ENCODE assay signal across 8 mouse cellular contexts in the genomic region with DNA sequence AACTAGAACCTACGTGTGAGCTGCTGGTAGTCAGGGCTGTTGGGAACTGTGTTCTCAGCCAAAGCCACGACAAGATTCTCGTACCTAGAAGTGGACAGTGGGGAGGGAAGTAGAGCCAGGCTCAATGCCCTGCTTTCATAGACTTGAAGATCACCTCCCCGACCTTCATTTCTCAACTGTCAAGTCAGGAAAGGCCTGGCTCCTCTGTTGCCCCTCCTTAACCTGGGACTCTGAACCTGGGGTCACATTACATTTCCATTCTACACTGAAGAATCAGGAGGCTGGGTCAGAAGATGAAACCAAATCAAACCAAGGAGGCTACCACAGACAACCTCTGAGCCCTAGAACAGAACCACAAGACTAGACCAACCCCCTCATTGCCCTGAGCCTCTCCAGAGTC. TPM values are rescaled to one million over a fixed set of nuclear protein-coding genes. Genes with fewer than 3 reads are reported as not detected.
DNase-seq lines count a peak whose midpoint lies in the region; ATAC-seq and TF ChIP-seq lines count a peak whose summit lies in the region.

No protein-coding gene starts in this region.

- no peaks in the 10 kb centered on the region for H3K9me3 ChIP-seq in lung, embryonic 14.5 days (ENCODE audit: low read depth, low read length)
- H3K9me3 ChIP-seq in embryonic facial prominence, embryonic 15.5 days (replicated peaks): no peaks in the 10 kb centered on the region
- no peaks in the 10 kb centered on the region for H3K9me3 ChIP-seq in hindbrain, postnatal 0 days (ENCODE audit: low read length)

- no peaks in the 10 kb centered on the region for H3K27me3 ChIP-seq in lung, embryonic 14.5 days (ENCODE audit: insufficient read depth, low read length)
- H3K27me3 ChIP-seq in embryonic facial prominence, embryonic 15.5 days: no peaks in the 10 kb centered on the region
- no peaks in the 10 kb centered on the region for H3K27me3 ChIP-seq in hindbrain, postnatal 0 days (ENCODE audit: insufficient read depth, low read length)

- no peak for DNase-seq in lung, embryonic 14.5 days
- DNase-seq in lung, postnatal 25 days (ENCODE audit: low spot score): no peak
- DNase-seq in hindbrain, postnatal 0 days (ENCODE audit: low spot score): no peak
- no peak for DNase-seq in right cerebral cortex, adult 18-20 months
- no peak for DNase-seq in embryo, embryonic 10 days (ENCODE audit: low spot score)
- no peak for DNase-seq in cerebellum, postnatal 14 days

- H3K4me2 ChIP-seq in lung, embryonic 14.5 days: peak overlapping the region; percentile 73
- peak overlapping the region; percentile 87 for H3K4me2 ChIP-seq in embryonic facial prominence, embryonic 15.5 days (replicated peaks)
- H3K4me2 ChIP-seq in hindbrain, postnatal 0 days (ENCODE audit: low read depth, low read length): peak overlapping the region; percentile 82; the same call in 1 of the 2 replicates

- peak overlapping the region; percentile 78 for H3K9ac ChIP-seq in lung, embryonic 14.5 days
- H3K9ac ChIP-seq in embryonic facial prominence, embryonic 15.5 days: no peak overlapping the region
- no peak overlapping the region for H3K9ac ChIP-seq in hindbrain, postnatal 0 days (replicated peaks; ENCODE audit: low read length)

- peaks cover 15% of the 10 kb centered on the region for H3K4me1 ChIP-seq in lung, embryonic 14.5 days (ENCODE audit: insufficient read depth)
- peaks cover 45% of the 10 kb centered on the region for H3K4me1 ChIP-seq in embryonic facial prominence, embryonic 15.5 days
- peaks cover 4% of the 10 kb centered on the region for H3K4me1 ChIP-seq in hindbrain, postnatal 0 days (ENCODE audit: insufficient read depth, low read length)

- H3K36me3 ChIP-seq in lung, embryonic 14.5 days (ENCODE audit: insufficient read depth): peaks cover 18% of the 10 kb centered on the region
- H3K36me3 ChIP-seq in embryonic facial prominence, embryonic 15.5 days: peaks cover 5% of the 10 kb centered on the region; the same call in 1 of the 2 replicates
- H3K36me3 ChIP-seq in hindbrain, postnatal 0 days (ENCODE audit: insufficient read depth, low read length): no peaks in the 10 kb centered on the region; the same call in 1 of the 2 replicates
- H3K36me3 ChIP-seq in macrophage (ENCODE audit: inconsistent target): no peaks in the 10 kb centered on the region

- no peaks in the 10 kb centered on the region for H3K79me2 ChIP-seq in macrophage (ENCODE audit: inconsistent target)

- H3K4me3 ChIP-seq in lung, embryonic 14.5 days (ENCODE audit: low read depth, low read length): peak overlapping the region; percentile 70
- peak overlapping the region; percentile 65 for H3K4me3 ChIP-seq in embryonic facial prominence, embryonic 15.5 days (replicated peaks)
- H3K4me3 ChIP-seq in hindbrain, postnatal 0 days (ENCODE audit: low read length): no peak overlapping the region
- H3K4me3 ChIP-seq in macrophage (ENCODE audit: inconsistent target): peak overlapping the region; percentile 49; the same call in 1 of the 2 replicates

- no peak for ATAC-seq in lung, embryonic 14.5 days (ENCODE audit: insufficient read depth)
- no peak for ATAC-seq in embryonic facial prominence, embryonic 15.5 days (ENCODE audit: insufficient number of reproducible peaks, low FRiP score, low TSS enrichment, low read depth)
- no peak for ATAC-seq in hindbrain, postnatal 0 days

- H3K27ac ChIP-seq in lung, embryonic 14.5 days (ENCODE audit: low read depth): no peak overlapping the region
- H3K27ac ChIP-seq in embryonic facial prominence, embryonic 15.5 days (replicated peaks): no peak overlapping the region
- H3K27ac ChIP-seq in hindbrain, postnatal 0 days: no peak overlapping the region
- H3K27ac ChIP-seq in macrophage: no peak overlapping the region

- 62% methylated on average over 4 of the region's 4 CpGs for WGBS in lung, embryonic 14.5 days
- whole genome bisulfite sequencing in embryonic facial prominence, embryonic 15.5 days: 71% methylated on average over 4 of the region's 4 CpGs
- WGBS in hindbrain, postnatal 0 days: 80% methylated on average over 4 of the region's 4 CpGs
- 78% methylated on average over 4 of the region's 4 CpGs for WGBS in macrophage (ENCODE audit: missing documents)

- no peak for TF ChIP-seq CTCF in lung, embryonic 14.5 days (IDR thresholded peaks at IDR 0.05; ENCODE audit: low read depth)
- no peak for TF ChIP-seq CTCF in hindbrain, postnatal 0 days (IDR thresholded peaks at IDR 0.05; ENCODE audit: low read depth)

RNA-seq across cellular contexts. Expression of a gene that starts 1.5 kb away (rescaled TPM):
- polyA plus RNA-seq in lung, embryonic 14.5 days (2014; fragmentation: Nextera tagmentation; extraction: Ambion mirVana): 42.5 and 51.8 TPM in 2 replicates
- 36.8 and 39.8 TPM in 2 replicates for polyA plus RNA-seq in embryonic facial prominence, embryonic 15.5 days (2015; fragmentation: Nextera tagmentation; extraction: Ambion mirVana)
- 6.9 and 20.6 TPM in 2 replicates for total RNA-seq in hindbrain, postnatal 0 days (2014; rRNA removed)
- 4.5 and 8.0 TPM in 2 replicates for polyA plus RNA-seq in hindbrain, postnatal 0 days (2015; fragmentation: Nextera tagmentation; extraction: Ambion mirVana)
- 10 to 100 TPM in 8 of 26 experiments, 1 to 10 TPM in 17, under 1 TPM in 1; 0.74 to 16.2 (median 6.9) TPM for total RNA-seq in macrophage (2018; cell fraction: chromatin; rRNA removed)
- total RNA-seq in macrophage (2018; cell fraction: cytosol; rRNA removed): 1 to 10 TPM in 22 of 26 experiments, under 1 TPM in 4; 0.24 to 3.3 (median 1.3) TPM
- total RNA-seq in macrophage (2018; cell fraction: nucleus; rRNA removed): 10 to 100 TPM in 4 of 26 experiments, 1 to 10 TPM in 20, under 1 TPM in 1, not detected in 1; 0.58 to 20.9 (median 6.2) TPM
- 0.69 to 2.4 TPM (median 1.2 TPM) in 3 replicates for polyA plus RNA-seq in macrophage (2018)

RNA-seq across cellular contexts. Expression of a gene that starts 5.2 kb away (rescaled TPM):
- 61.4 and 70.8 TPM in 2 replicates for polyA plus RNA-seq in lung, embryonic 14.5 days (2014; fragmentation: Nextera tagmentation; extraction: Ambion mirVana)
- 71.7 and 81.0 TPM in 2 replicates for polyA plus RNA-seq in embryonic facial prominence, embryonic 15.5 days (2015; fragmentation: Nextera tagmentation; extraction: Ambion mirVana)
- total RNA-seq in hindbrain, postnatal 0 days (2014; rRNA removed): 36.6 and 89.9 TPM in 2 replicates
- 104 and 108 TPM in 2 replicates for polyA plus RNA-seq in hindbrain, postnatal 0 days (2015; fragmentation: Nextera tagmentation; extraction: Ambion mirVana)
- 10 to 100 TPM in 21 of 26 experiments, 1 to 10 TPM in 5; 3.7 to 31.8 (median 17.7) TPM for total RNA-seq in macrophage (2018; cell fraction: chromatin; rRNA removed)
- 10 to 100 TPM; 15.7 to 30.8 (median 22.4) TPM for total RNA-seq in macrophage (2018; cell fraction: cytosol; rRNA removed)
- total RNA-seq in macrophage (2018; cell fraction: nucleus; rRNA removed): 10 to 100 TPM in 25 of 26 experiments, 1 to 10 TPM in 1; 7.9 to 38.1 (median 20.2) TPM
- polyA plus RNA-seq in macrophage (2018): 24.0 to 38.6 TPM (median 24.2 TPM) in 3 replicates

RNA-seq across cellular contexts. Expression of a gene that starts 8.8 kb away (rescaled TPM):
- polyA plus RNA-seq in lung, embryonic 14.5 days (2014; fragmentation: Nextera tagmentation; extraction: Ambion mirVana): 3.7 and 4.5 TPM in 2 replicates
- polyA plus RNA-seq in embryonic facial prominence, embryonic 15.5 days (2015; fragmentation: Nextera tagmentation; extraction: Ambion mirVana): 2.5 and 4.8 TPM in 2 replicates
- total RNA-seq in hindbrain, postnatal 0 days (2014; rRNA removed): 0.26 TPM in 1 of 2 replicates, not detected in the other
- polyA plus RNA-seq in hindbrain, postnatal 0 days (2015; fragmentation: Nextera tagmentation; extraction: Ambion mirVana): 0.50 and 1.1 TPM in 2 replicates
- 10 to 100 TPM in 8 of 26 experiments, 1 to 10 TPM in 17, under 1 TPM in 1; 0.49 to 20.4 (median 6.1) TPM for total RNA-seq in macrophage (2018; cell fraction: chromatin; rRNA removed)
- total RNA-seq in macrophage (2018; cell fraction: cytosol; rRNA removed): 1 to 10 TPM; 2.9 to 7.9 (median 4.4) TPM
- total RNA-seq in macrophage (2018; cell fraction: nucleus; rRNA removed): 10 to 100 TPM in 7 of 26 experiments, 1 to 10 TPM in 16, under 1 TPM in 3; 0.75 to 14.9 (median 5.7) TPM
- 3.0 to 7.4 TPM (median 4.9 TPM) in 3 replicates for polyA plus RNA-seq in macrophage (2018)

RNA-seq across cellular contexts. Expression of a gene that starts 14.4 kb away (rescaled TPM):
- polyA plus RNA-seq in lung, embryonic 14.5 days (2014; fragmentation: Nextera tagmentation; extraction: Ambion mirVana): not detected in 2 replicates
- not detected in 2 replicates for polyA plus RNA-seq in embryonic facial prominence, embryonic 15.5 days (2015; fragmentation: Nextera tagmentation; extraction: Ambion mirVana)
- total RNA-seq in hindbrain, postnatal 0 days (2014; rRNA removed): 0.90 TPM in 1 of 2 replicates, not detected in the other
- polyA plus RNA-seq in hindbrain, postnatal 0 days (2015; fragmentation: Nextera tagmentation; extraction: Ambion mirVana): not detected in 2 replicates
- total RNA-seq in macrophage (2018; cell fraction: chromatin; rRNA removed): not detected
- not detected for total RNA-seq in macrophage (2018; cell fraction: cytosol; rRNA removed)
- total RNA-seq in macrophage (2018; cell fraction: nucleus; rRNA removed): not detected
- not detected in 3 replicates for polyA plus RNA-seq in macrophage (2018)

RNA-seq across cellular contexts. Expression of a gene that starts 25.6 kb away (rescaled TPM):
- 185 and 194 TPM in 2 replicates for polyA plus RNA-seq in lung, embryonic 14.5 days (2014; fragmentation: Nextera tagmentation; extraction: Ambion mirVana)
- 456 and 604 TPM in 2 replicates for polyA plus RNA-seq in embryonic facial prominence, embryonic 15.5 days (2015; fragmentation: Nextera tagmentation; extraction: Ambion mirVana)
- total RNA-seq in hindbrain, postnatal 0 days (2014; rRNA removed): 2.4 and 5.9 TPM in 2 replicates
- 7.7 and 9.4 TPM in 2 replicates for polyA plus RNA-seq in hindbrain, postnatal 0 days (2015; fragmentation: Nextera tagmentation; extraction: Ambion mirVana)
- total RNA-seq in macrophage (2018; cell fraction: chromatin; rRNA removed): 10 to 100 TPM in 1 of 26 experiments, 1 to 10 TPM in 2, under 1 TPM in 1, not detected in 22; 0.49 to 30.4 (median 2.4) TPM
- total RNA-seq in macrophage (2018; cell fraction: cytosol; rRNA removed): under 1 TPM in 15 of 26 experiments, not detected in 11; 0.09 to 0.36 (median 0.17) TPM
- 1 to 10 TPM in 1 of 26 experiments, under 1 TPM in 2, not detected in 23; 0.29 to 3.5 (median 0.30) TPM for total RNA-seq in macrophage (2018; cell fraction: nucleus; rRNA removed)
- 0.17 to 0.46 TPM in 2 of 3 replicates, not detected in the other for polyA plus RNA-seq in macrophage (2018)
